Mouse (Mus musculus) thymus, adult 2 months (tissue): ENCODE results near the gene Immp2l. TPM values are rescaled to one million over a fixed set of nuclear protein-coding genes. Genes with fewer than 3 reads are reported as not detected.

Source experiments
- DNase-seq: peaks from one replicate; pipeline ENCODE4 v3.0.0; 2021
- H3K27ac ChIP-seq: fragments of 200-500 bp; 2 replicates; pipeline ENCODE4 v1.5.1; 2012; ENCODE audit warnings: low read length, control low read depth; ENCODE audit not compliant: control insufficient read depth, insufficient read depth
- H3K27me3 ChIP-seq: fragments of 200-500 bp; 2 replicates; pipeline ENCODE4 v1.6.1; 2012; ENCODE audit warnings: mild to moderate bottlenecking, low read length, moderate library complexity, mixed read lengths; ENCODE audit not compliant: control insufficient read depth, insufficient read depth
- H3K36me3 ChIP-seq: fragments of 200-500 bp; 2 replicates; pipeline ENCODE4 v1.6.1; 2012; ENCODE audit warnings: mild to moderate bottlenecking, low read length, moderate library complexity; ENCODE audit not compliant: control insufficient read depth, insufficient read depth
- H3K4me1 ChIP-seq: fragments of 200-500 bp; replicated peaks from 2 replicates; pipeline ENCODE4 v1.6.1; 2012; ENCODE audit warnings: low read length; ENCODE audit not compliant: control insufficient read depth, insufficient read depth
- H3K4me3 ChIP-seq: fragments of 200-500 bp; 2 replicates; pipeline ENCODE4 v1.5.1; 2012; ENCODE audit warnings: mild to moderate bottlenecking, low read length, control low read depth, moderate library complexity; ENCODE audit not compliant: control insufficient read depth, insufficient read depth
- CTCF ChIP-seq: fragments of 200-500 bp; IDR thresholded peaks from 2 replicates; pipeline ENCODE4 v1.5.1; 2012; ENCODE audit warnings: mild to moderate bottlenecking, control low read depth, low read length, moderate library complexity, borderline replicate concordance; ENCODE audit not compliant: control insufficient read depth, poor library complexity, insufficient read depth; ENCODE audit errors: extremely low read depth
- POLR2A ChIP-seq: fragments of 200-500 bp; IDR thresholded peaks from 2 replicates; pipeline ENCODE4 v1.6.1; 2012; ENCODE audit warnings: mild to moderate bottlenecking, low read length, control low read depth, moderate library complexity; ENCODE audit not compliant: control insufficient read depth, poor library complexity, insufficient read depth; ENCODE audit errors: extremely low read depth
- WGBS: fragments of 180-500 bp; shearing (Covaris S2); methylation state at CpG from one replicate; pipeline ENCODE4 v1.1.7; 2018; 5-methylcytosine and 5-hydroxymethylcytosine counted together
- polyA plus RNA-seq: library from polyadenylated mRNA; depleted of rRNA; stranded (reverse); fragments of >200 nt; gene quantifications from 2 replicates; pipeline ENCODE4 v1.2.3, GENCODE M21; 2012

Gene Immp2l
- polyA plus RNA-seq, 1 experiment: 6.3 TPM

DNA sequence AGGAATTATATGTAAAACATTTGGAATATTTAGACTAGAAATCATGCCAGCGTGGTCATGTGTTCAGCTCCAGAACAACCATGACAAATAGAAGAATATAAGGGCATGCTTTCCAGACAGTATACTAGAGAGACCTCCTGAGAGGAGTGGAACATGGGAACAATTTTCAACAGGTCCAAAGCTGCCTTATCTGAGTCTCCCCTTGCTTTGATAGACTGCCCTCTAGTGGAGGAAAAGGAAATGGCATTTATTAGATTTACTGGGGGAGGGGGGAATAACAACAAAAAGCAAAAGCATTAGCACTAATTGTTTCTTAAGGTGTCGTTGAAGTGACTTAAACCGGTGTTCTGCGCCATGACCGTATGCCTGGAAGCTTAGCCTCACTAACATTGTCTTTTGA lies 463.1 kb downstream of the Immp2l start:
- TF ChIP-seq CTCF: no peak
- TF ChIP-seq POLR2A: no peak
- H3K27ac ChIP-seq: no peak overlapping the region
- no peaks in the 10 kb centered on the region for H3K27me3 ChIP-seq
- H3K4me3 ChIP-seq: no peak overlapping the region
- H3K36me3 ChIP-seq: no peaks in the 10 kb centered on the region
- peak; percentile 8 for DNase-seq
- 41% methylated on average over 5 of the region's 5 CpGs for WGBS
- 0 out of 2 replicates have a peak, but pooled peaks cover 4% of the 10 kb centered on the region for H3K4me1 ChIP-seq

DNA sequence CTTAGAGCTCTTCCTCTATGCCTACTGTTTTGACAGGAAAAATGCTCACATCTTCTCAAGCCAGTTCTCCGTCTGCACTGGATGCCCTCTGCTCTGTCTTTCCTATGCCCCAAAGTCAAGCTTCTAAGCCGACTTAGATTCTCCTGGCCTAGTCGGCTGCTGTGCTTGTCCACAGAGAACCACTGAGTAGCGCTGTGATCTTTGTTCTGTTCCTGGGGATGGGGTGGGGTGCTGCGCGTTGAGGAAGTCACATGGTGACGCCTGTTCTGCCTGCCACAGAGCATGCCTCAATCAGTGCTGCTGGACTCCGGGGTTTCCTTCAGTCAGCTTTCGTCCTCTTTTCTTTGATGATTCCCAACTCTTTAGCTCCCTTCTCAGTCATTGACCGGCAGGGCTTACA lies 470.7 kb downstream of the Immp2l start:
- 60% methylated on average over 10 of the region's 10 CpGs for WGBS
- no peak overlapping the region for H3K27ac ChIP-seq
- H3K27me3 ChIP-seq: no peaks in the 10 kb centered on the region
- TF ChIP-seq CTCF: no peak
- no peak for TF ChIP-seq POLR2A
- peak; percentile 7 for DNase-seq
- H3K4me1 ChIP-seq: no peaks in the 10 kb centered on the region
- H3K36me3 ChIP-seq: no peaks in the 10 kb centered on the region
- no peak overlapping the region for H3K4me3 ChIP-seq

DNA sequence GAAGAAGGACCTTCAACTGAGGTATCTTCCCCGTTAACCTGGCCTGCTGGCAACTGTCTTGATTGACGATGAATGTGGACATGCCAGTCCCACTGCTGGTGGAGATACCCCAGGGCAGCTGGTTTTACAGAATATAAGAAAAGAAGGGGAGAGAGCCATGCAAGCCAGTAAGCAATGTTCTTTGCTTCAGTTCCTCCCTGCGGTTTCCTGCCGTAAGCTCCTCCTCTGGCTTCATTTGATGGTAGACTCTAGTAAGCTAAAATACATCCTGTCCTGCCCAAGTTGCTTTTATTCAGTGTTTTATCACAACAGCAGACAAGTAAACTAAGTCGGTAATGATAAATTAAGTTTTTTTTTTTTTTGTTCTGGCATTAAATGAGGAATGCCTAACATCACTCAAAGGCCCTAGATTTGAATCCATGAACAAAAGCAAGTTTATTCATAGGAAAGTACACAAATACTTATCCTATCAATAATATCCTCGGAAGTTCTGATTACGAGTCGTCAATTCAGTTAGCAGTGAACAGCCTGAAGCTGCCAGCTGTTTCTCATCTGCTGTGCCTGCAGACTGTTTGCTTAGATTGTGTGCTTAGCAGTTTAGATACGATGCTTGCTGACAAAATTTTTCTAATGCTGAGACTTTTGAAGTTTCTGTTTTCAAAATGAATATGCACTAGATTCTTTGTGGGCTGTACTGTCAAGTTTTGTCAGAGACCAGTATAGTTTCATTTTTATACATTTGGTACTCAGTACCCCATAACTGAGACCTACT lies 476.3 kb downstream of the Immp2l start:
- no peak for TF ChIP-seq POLR2A
- TF ChIP-seq CTCF: no peak
- H3K27me3 ChIP-seq: no peaks in the 10 kb centered on the region
- H3K4me1 ChIP-seq: no peaks in the 10 kb centered on the region; the same call in 1 of the 2 replicates
- no peak overlapping the region for H3K4me3 ChIP-seq
- 44% methylated on average over 9 of the region's 9 CpGs for WGBS
- H3K36me3 ChIP-seq: no peaks in the 10 kb centered on the region
- peak; percentile 40 for DNase-seq
- H3K27ac ChIP-seq: no peak overlapping the region

DNA sequence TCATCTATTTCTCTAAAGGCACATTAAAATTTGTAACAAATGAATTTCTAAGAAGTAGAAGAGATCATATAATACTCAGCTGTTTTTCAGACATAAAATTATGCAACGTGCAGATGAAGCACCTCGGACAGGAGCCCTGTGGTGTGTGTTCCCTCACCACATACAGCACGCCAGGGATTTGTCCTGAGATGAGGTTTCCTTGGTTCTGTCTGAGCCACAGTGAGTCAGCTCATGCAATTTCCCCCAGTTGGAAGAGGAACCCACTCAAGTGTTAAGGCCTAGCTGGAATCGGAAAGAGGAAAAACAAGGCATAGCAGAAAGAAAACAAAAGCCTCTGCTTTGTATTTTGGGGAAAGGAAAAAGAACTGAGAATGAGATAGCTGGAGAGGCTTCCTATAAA lies 484.7 kb downstream of the Immp2l start:
- no peaks in the 10 kb centered on the region for H3K27me3 ChIP-seq
- 60% methylated on average over 4 of the region's 4 CpGs for WGBS
- TF ChIP-seq POLR2A (no peak), CTCF (no peak)
- H3K27ac ChIP-seq: no peak overlapping the region
- H3K4me3 ChIP-seq: no peak overlapping the region
- H3K36me3 ChIP-seq: no peaks in the 10 kb centered on the region
- no peaks in the 10 kb centered on the region for H3K4me1 ChIP-seq
- no peak for DNase-seq

DNA sequence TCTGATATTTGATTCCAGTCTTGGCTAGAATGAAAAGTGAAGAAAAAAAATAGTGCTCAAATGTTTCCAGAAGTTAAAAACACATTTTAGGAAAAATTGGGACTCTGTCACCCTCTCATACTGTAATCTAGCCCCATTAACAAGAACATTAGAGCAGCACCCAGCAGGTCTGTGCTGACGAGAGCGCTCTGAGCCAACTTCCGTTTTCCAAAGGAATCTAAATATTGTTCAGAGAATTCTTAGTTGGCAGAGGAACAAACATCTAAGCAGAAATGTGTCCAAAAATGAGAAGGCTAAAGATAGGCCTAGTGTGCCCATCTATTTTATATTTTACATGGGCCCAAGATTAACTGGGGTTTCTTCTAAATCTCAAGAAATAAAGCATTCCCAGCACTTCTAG lies 486.7 kb downstream of the Immp2l start:
- Histone ChIP-seq H3K27ac (no peak overlapping the region), H3K4me3 (no peak overlapping the region), H3K4me1 (no peaks in the 10 kb centered on the region), H3K27me3 (no peaks in the 10 kb centered on the region), H3K36me3 (no peaks in the 10 kb centered on the region)
- WGBS: 90% methylated on average over 3 of the region's 3 CpGs
- TF ChIP-seq POLR2A: no peak
- TF ChIP-seq CTCF: no peak
- no peak for DNase-seq

DNA sequence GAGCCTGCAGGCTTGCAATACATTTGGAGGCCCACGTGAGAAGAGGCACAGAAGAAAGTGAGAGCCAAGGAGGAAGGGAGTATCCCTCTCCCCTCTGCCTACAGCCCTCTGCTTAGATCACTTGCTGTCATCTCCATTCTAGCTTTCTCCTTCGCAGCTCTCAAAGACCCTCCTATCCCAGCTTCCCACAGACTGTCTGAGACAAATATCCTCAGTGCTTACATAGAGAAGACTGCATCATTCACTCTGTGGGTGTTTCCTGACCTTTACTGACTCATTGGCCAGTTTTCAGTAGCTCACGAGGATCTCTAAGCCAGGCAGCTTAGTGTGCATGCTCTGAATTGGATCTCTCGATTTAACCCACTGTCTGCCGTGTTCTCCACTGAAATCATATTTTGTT lies 495.0 kb downstream of the Immp2l start:
- no peaks in the 10 kb centered on the region for H3K27me3 ChIP-seq
- no peaks in the 10 kb centered on the region for H3K4me1 ChIP-seq
- no peak overlapping the region for H3K4me3 ChIP-seq
- no peak for DNase-seq
- no peak for TF ChIP-seq CTCF
- TF ChIP-seq POLR2A: no peak
- H3K36me3 ChIP-seq: no peaks in the 10 kb centered on the region
- WGBS: 92% methylated on average over 5 of the region's 5 CpGs
- H3K27ac ChIP-seq: no peak overlapping the region
